Mouse (Mus musculus): ENCODE data around the gene Bmp4.

DNA sequence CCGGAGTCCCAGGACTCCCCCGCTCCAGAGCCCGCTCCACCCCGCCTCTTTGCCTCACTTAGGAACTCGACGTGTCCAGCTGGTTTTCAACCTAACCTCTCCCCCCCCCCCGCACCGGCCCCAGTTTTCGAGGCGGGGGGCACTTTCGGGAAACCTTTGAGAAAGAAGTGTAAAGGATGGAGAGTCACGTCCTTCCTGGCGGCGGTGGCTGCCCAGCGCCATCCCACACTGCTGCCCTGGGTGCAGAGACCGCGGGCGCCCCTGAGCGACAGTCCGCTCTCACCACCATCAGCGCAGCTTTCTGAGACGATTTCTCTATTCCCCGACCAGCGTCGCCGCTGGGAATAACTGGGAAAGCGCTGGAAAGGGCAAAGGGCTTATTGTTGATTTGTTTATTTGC is 1.8 kb downstream of the Bmp4 start:
- peak; percentile 34; the same call in 1 of the 2 replicates for TF ChIP-seq CTCF (IDR thresholded peaks at IDR 0.05; ENCODE audit: borderline replicate concordance, insufficient read depth, low read length)
- no peak; the same call in 1 of the 2 replicates for TF ChIP-seq POLR2A (IDR thresholded peaks at IDR 0.05; ENCODE audit: low read depth, low read length)

All from embryonic fibroblast, embryonic 13.5 days (primary cell).